Mouse (Mus musculus): ENCODE measurements at regions not wholly inside any gene's neighbourhood (a gene's known extent, or its start where the extent isn't known, plus 50 kb on each side); places are given as distances from the start of the nearest gene placed in this dataset.

- no peak for DNase-seq (ENCODE audit: low spot score in 2 of 2)
Measured at GRCm38 (mm10) chr1:195312426-195312825, 135.9 kb upstream of the Cr2 start.

- DNase-seq (ENCODE audit: low spot score in 2 of 2): no peak
Measured at GRCm38 (mm10) chr1:195285076-195285475, 108.6 kb upstream of the Cr2 start.

GRCm38 (mm10) chr1:195241496-195241895 lies 65.0 kb upstream of the Cr2 start:
- peak; percentile 99 to 100 for DNase-seq (ENCODE audit: low spot score in 2 of 2)

- DNase-seq (ENCODE audit: low spot score in 2 of 2): peak; percentile 63 to 69
Measured at GRCm38 (mm10) chr1:195232658-195233057, 56.1 kb upstream of the Cr2 start.

GRCm38 (mm10) chr1:195227007-195227406 lies 50.5 kb upstream of the Cr2 start:
- no peak for DNase-seq (ENCODE audit: low spot score in 2 of 2)

Data from right cerebral cortex, adult 2 months (tissue).